Mouse (Mus musculus) intestine, postnatal 0 days (tissue): Measurements from ENCODE around the gene Nxph3. TPM values are rescaled to one million over a fixed set of nuclear protein-coding genes. Genes with fewer than 3 reads are reported as not detected.
A peak's percentile ranks its signal among the peaks of the same experiment; 100 is the strongest.

Experiments used
- ATAC-seq: fragments of 200-750 bp; cut with Nextera tagmentation; 2 replicates; pipeline ENCODE4 v1.8.0; 2017; ENCODE audit warnings: mild to moderate bottlenecking, moderate TSS enrichment, moderate library complexity
- H3K27ac ChIP-seq: fragments of 300-500 bp; sonication (generic); 2 replicates; pipeline ENCODE4 v1.5.1; 2014; ENCODE audit warnings: mild to moderate bottlenecking, low read depth, low read length, moderate library complexity
- H3K27me3 ChIP-seq: fragments of 300-500 bp; sonication (generic); replicated peaks from 2 replicates; pipeline ENCODE4 v1.6.1; 2014; ENCODE audit warnings: low read length, mixed read lengths; ENCODE audit not compliant: control insufficient read depth, insufficient read depth
- H3K36me3 ChIP-seq: fragments of 300-500 bp; sonication (generic); 2 replicates; pipeline ENCODE4 v1.6.1; 2014; ENCODE audit warnings: mild to moderate bottlenecking, moderate library complexity; ENCODE audit not compliant: control insufficient read depth, insufficient read depth
- H3K4me1 ChIP-seq: fragments of 300-500 bp; sonication (generic); replicated peaks from 2 replicates; pipeline ENCODE4 v1.6.1; 2014; ENCODE audit warnings: antibody characterized with exemption, low read length, mixed read lengths; ENCODE audit not compliant: control insufficient read depth, insufficient read depth
- H3K4me2 ChIP-seq: fragments of 300-500 bp; sonication (generic); replicated peaks from 2 replicates; pipeline ENCODE4 v1.6.1; 2014; ENCODE audit warnings: low read depth, mild to moderate bottlenecking, moderate library complexity
- H3K4me3 ChIP-seq: fragments of 300-500 bp; sonication (generic); 2 replicates; pipeline ENCODE4 v1.5.1; 2014; ENCODE audit warnings: low read depth, low read length
- H3K9ac ChIP-seq: fragments of 300-500 bp; sonication (generic); 2 replicates; pipeline ENCODE4 v1.6.1; 2014; ENCODE audit warnings: mild to moderate bottlenecking, low read depth, low read length
- H3K9me3 ChIP-seq: fragments of 300-500 bp; sonication (generic); 2 replicates; pipeline ENCODE4 v1.6.1; 2016; ENCODE audit warnings: mixed run types; ENCODE audit not compliant: control insufficient read depth
- CTCF ChIP-seq: sonication (generic); IDR thresholded peaks from 2 replicates; pipeline ENCODE4 v1.5.1; 2016; ENCODE audit warnings: low read depth, mild to moderate bottlenecking, control low read depth, antibody characterized with exemption, moderate library complexity
- WGBS: fragments of 180-500 bp; shearing (Covaris S2); extraction: QIAGEN DNeasy Blood & Tissue Kit; methylation state at CpG from one replicate; pipeline ENCODE4 v1.1.7; 2014; 5-methylcytosine and 5-hydroxymethylcytosine counted together
- polyA plus RNA-seq: library from polyadenylated mRNA; unstranded; fragments of >200 nt; fragmentation: Nextera tagmentation; extraction: Ambion mirVana; gene quantifications from 2 replicates; pipeline ENCODE4 v1.2.1, GENCODE M21; 2015

Gene Nxph3
- polyA plus RNA-seq, result 0.22 and 0.43 TPM in 2 replicates

GRCm38 (mm10) chr11:95514298-95514861, at the start of gene Nxph3:
Nxph3 (minus strand) TSS chr11:95514570.
- Histone ChIP-seq H3K27me3 (peaks cover 47% of the 10 kb centered on the region), H3K4me1 (no peaks in the 10 kb centered on the region; the same call in 1 of the 2 replicates), H3K27ac (no peak within 1 kb of the TSS), H3K9ac (no peak within 1 kb of the TSS; the same call in 1 of the 2 replicates), H3K4me2 (peak within 1 kb of the TSS; percentile 93), H3K36me3 (no peaks in the 10 kb centered on the region), H3K4me3 (peak within 1 kb of the TSS; percentile 53), H3K9me3 (no peaks in the 10 kb centered on the region)
- WGBS, result under 1% methylated on average over 51 of the region's 66 CpGs
- peak; percentile 66 for TF ChIP-seq CTCF
- peak; percentile 55 for ATAC-seq

- H3K27me3 ChIP-seq, result no peaks in the 10 kb centered on the region
- H3K4me3 ChIP-seq, result no peak overlapping the region
- H3K36me3 ChIP-seq, result no peaks in the 10 kb centered on the region
- 95% methylated on average over 5 of the region's 5 CpGs for WGBS
- no peak overlapping the region for H3K27ac ChIP-seq
- H3K4me2 ChIP-seq, result no peak overlapping the region
- no peak overlapping the region for H3K9ac ChIP-seq
- ATAC-seq, result no peak
- H3K4me1 ChIP-seq, result no peaks in the 10 kb centered on the region
- 0 out of 2 replicates have a peak, but pooled peaks have one; percentile 17 for TF ChIP-seq CTCF
- H3K9me3 ChIP-seq, result no peaks in the 10 kb centered on the region
Observed at GRCm38 (mm10) chr11:95563849-95564248, 49.5 kb upstream of the Nxph3 start.

GRCm38 (mm10) chr11:95560773-95561172, 46.4 kb upstream of the Nxph3 start:
- Histone ChIP-seq H3K27ac (no peak overlapping the region), H3K27me3 (no peaks in the 10 kb centered on the region), H3K4me3 (no peak overlapping the region), H3K4me2 (no peak overlapping the region), H3K9ac (no peak overlapping the region), H3K4me1 (no peaks in the 10 kb centered on the region), H3K9me3 (no peaks in the 10 kb centered on the region), H3K36me3 (no peaks in the 10 kb centered on the region)
- ATAC-seq, result no peak
- 63% methylated on average over 3 of the region's 3 CpGs for WGBS
- TF ChIP-seq CTCF, result no peak

- TF ChIP-seq CTCF, result no peak
- no peaks in the 10 kb centered on the region for H3K9me3 ChIP-seq
- no peaks in the 10 kb centered on the region for H3K27me3 ChIP-seq
- no peak overlapping the region for H3K9ac ChIP-seq
- H3K4me3 ChIP-seq, result no peak overlapping the region
- H3K4me1 ChIP-seq, result no peaks in the 10 kb centered on the region
- no peak overlapping the region; the same call in 1 of the 2 replicates for H3K27ac ChIP-seq
- H3K36me3 ChIP-seq, result no peaks in the 10 kb centered on the region
- H3K4me2 ChIP-seq, result no peak overlapping the region
- ATAC-seq, result no peak
- WGBS, result 58% methylated on average over 2 of the region's 2 CpGs
Observed at GRCm38 (mm10) chr11:95559761-95560160, 45.4 kb upstream of the Nxph3 start.

- 40% methylated on average over 6 of the region's 6 CpGs for WGBS
- Histone ChIP-seq H3K27me3 (no peaks in the 10 kb centered on the region), H3K9ac (no peak overlapping the region), H3K27ac (no peak overlapping the region), H3K9me3 (no peaks in the 10 kb centered on the region), H3K4me1 (no peaks in the 10 kb centered on the region), H3K4me2 (no peak overlapping the region), H3K4me3 (no peak overlapping the region), H3K36me3 (no peaks in the 10 kb centered on the region)
- no peak for ATAC-seq
- TF ChIP-seq CTCF, result no peak
Observed at GRCm38 (mm10) chr11:95557719-95558118, 43.3 kb upstream of the Nxph3 start.

GRCm38 (mm10) chr11:95557032-95557431, 42.7 kb upstream of the Nxph3 start:
- no peak for TF ChIP-seq CTCF
- no peak for ATAC-seq
- WGBS, result 78% methylated on average over 6 of the region's 6 CpGs
- Histone ChIP-seq H3K4me2 (no peak overlapping the region), H3K9ac (no peak overlapping the region), H3K4me3 (no peak overlapping the region), H3K27me3 (no peaks in the 10 kb centered on the region), H3K4me1 (no peaks in the 10 kb centered on the region), H3K27ac (no peak overlapping the region), H3K9me3 (no peaks in the 10 kb centered on the region), H3K36me3 (no peaks in the 10 kb centered on the region)
